Mouse (Mus musculus): Measurements from ENCODE around the gene Galp.

GRCm38 (mm10) chr7:6179013-6179412 is 17.9 kb upstream of the Galp start:
- TF ChIP-seq POLR2A (IDR thresholded peaks at IDR 0.05; ENCODE audit: extremely low read depth, insufficient read depth, low read length) (no peak), CTCF (IDR thresholded peaks at IDR 0.05; ENCODE audit: low read depth, low read length) (no peak)
